Mouse (Mus musculus): Measurements from ENCODE around the gene Rcor3. TPM values are rescaled to one million over a fixed set of nuclear protein-coding genes. Genes with fewer than 3 reads are reported as not detected.

Rcor3 gene
- total and polyA plus RNA-seq, 3 experiments = 1.5 to 3.9 (median 3.1) TPM

DNA sequence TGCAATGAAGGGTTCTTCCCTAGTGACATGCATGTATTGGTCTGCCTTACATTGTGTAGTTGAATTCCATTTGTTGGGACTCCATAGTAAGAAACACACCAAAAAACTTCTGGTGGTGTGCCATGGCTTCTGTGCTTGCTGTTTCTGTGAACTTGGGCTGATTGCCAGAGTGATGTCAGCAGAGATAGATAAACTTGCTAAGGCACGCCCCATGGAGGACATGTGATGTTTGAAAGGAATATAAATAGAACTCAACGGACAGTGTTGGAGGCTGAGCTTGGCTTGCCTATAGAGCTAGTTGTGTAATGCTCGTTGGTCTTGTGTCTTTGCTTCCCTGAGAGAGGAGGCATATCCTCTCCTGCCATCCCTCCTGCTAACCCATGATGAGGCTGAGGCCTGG, 42.0 kb upstream of the Rcor3 start:
- Histone ChIP-seq H3K36me3 (replicated peaks in 1 of 2; ENCODE audit: control insufficient read depth in 1 of 2, insufficient read depth in 1 of 2, low read length in 1 of 2) (no peaks in the 10 kb centered on the region), H3K27me3 (replicated peaks) (peaks cover 1% of the 10 kb centered on the region), H3K4me2 (ENCODE audit: insufficient read depth, low read depth, poor library complexity, severe bottlenecking) (no peak overlapping the region), H3K4me3 (replicated peaks in 1 of 3; ENCODE audit: low read depth in 2 of 3, low read length in 2 of 3, poor library complexity in 1 of 3) (no peak overlapping the region), H3K4me1 (ENCODE audit: control insufficient read depth in 1 of 2, insufficient read depth in 2 of 2) (0 out of 4 replicates have a peak, but pooled peaks cover 0 to 2% of the 10 kb centered on the region in 2 experiments), H3K9me3 (replicated peaks; ENCODE audit: low read length) (no peaks in the 10 kb centered on the region), H3K27ac (ENCODE audit: insufficient read depth, low read depth) (no peak overlapping the region), H3K9ac (ENCODE audit: insufficient read depth, low read depth) (no peak overlapping the region), H3K79me2 (replicated peaks; ENCODE audit: control insufficient read depth, extremely low read depth, insufficient read depth, poor library complexity, severe bottlenecking) (no peaks in the 10 kb centered on the region)
- DNase-seq (ENCODE audit: extremely low read depth) = no peak
- in situ Hi-C loops (cut with MboI; ENCODE audit: low pct_ligation_motif_present, low pct_unique_long_range_greater_than_20kb, low sequenced_read_pairs) (loop anchor here (5.0 to 25.0 kb wide), 2 partner anchors 422 to 532 kb away; no protein-coding TSS in a partner anchor), dilution Hi-C loops (cut with MboI; ENCODE audit: extremely low pct_ligation_motif_present, extremely low pct_unique_long_range_greater_than_20kb, low sequenced_read_pairs) (no loop called here)
- TF ChIP-seq MYC (IDR thresholded peaks at IDR 0.05; ENCODE audit: low read depth, low read length) (no peak), TBP (conservative IDR thresholded peaks at IDR 0.05; ENCODE audit: low read depth, low read length) (no peak), POLR2A (IDR thresholded peaks at IDR 0.05; ENCODE audit: low read depth, low read length) (no peak)

GRCm38 (mm10) chr1:192171477-192171876, 33.6 kb upstream of the Rcor3 start:
- dilution Hi-C loops (cut with MboI; ENCODE audit: extremely low pct_ligation_motif_present, extremely low pct_unique_long_range_greater_than_20kb, low sequenced_read_pairs) (no loop called here), in situ Hi-C loops (cut with MboI; ENCODE audit: low pct_ligation_motif_present, low pct_unique_long_range_greater_than_20kb, low sequenced_read_pairs) (no loop called here)
- H3K27me3 ChIP-seq (replicated peaks) = no peaks in the 10 kb centered on the region
- no peaks in the 10 kb centered on the region for H3K36me3 ChIP-seq (replicated peaks in 1 of 2; ENCODE audit: control insufficient read depth in 1 of 2, insufficient read depth in 1 of 2, low read length in 1 of 2)
- no peak overlapping the region for H3K4me2 ChIP-seq (ENCODE audit: insufficient read depth, low read depth, poor library complexity, severe bottlenecking)
- H3K4me3 ChIP-seq (replicated peaks in 1 of 3; ENCODE audit: low read depth in 2 of 3, low read length in 2 of 3, poor library complexity in 1 of 3) = no peak overlapping the region
- H3K79me2 ChIP-seq (replicated peaks; ENCODE audit: control insufficient read depth, extremely low read depth, insufficient read depth, poor library complexity, severe bottlenecking) = no peaks in the 10 kb centered on the region
- TF ChIP-seq NELFE (IDR thresholded peaks at IDR 0.05; ENCODE audit: low read depth, low read length) (no peak), ELF1 (IDR thresholded peaks at IDR 0.05; ENCODE audit: low read depth, low read length) (no peak), KAT2A (IDR thresholded peaks at IDR 0.05; ENCODE audit: insufficient replicate concordance, low read length) (no peak), UBTF (IDR thresholded peaks at IDR 0.05; ENCODE audit: low read depth, low read length) (no peak), MAX (IDR thresholded peaks at IDR 0.05; ENCODE audit: low read length) (no peak), ZC3H11A (IDR thresholded peaks at IDR 0.05; ENCODE audit: low read depth, low read length) (no peak), ETS1 (conservative IDR thresholded peaks at IDR 0.05; ENCODE audit: low read depth, low read length) (no peak), POLR2AphosphoS2 (IDR thresholded peaks at IDR 0.05; ENCODE audit: low read depth, low read length) (no peak), SMC3 (IDR thresholded peaks at IDR 0.05; ENCODE audit: low read depth, low read length) (no peak), JUND (conservative IDR thresholded peaks at IDR 0.05; ENCODE audit: low read depth, low read length) (no peak)
- no peak overlapping the region for H3K27ac ChIP-seq (ENCODE audit: insufficient read depth, low read depth)
- peaks cover under 1 to 5% of the 10 kb centered on the region in 2 experiments; a peak in 1 of 4 replicates for H3K4me1 ChIP-seq (ENCODE audit: control insufficient read depth in 1 of 2, insufficient read depth in 2 of 2)
- no peak overlapping the region for H3K9ac ChIP-seq (ENCODE audit: insufficient read depth, low read depth)
- no peak for DNase-seq (ENCODE audit: extremely low read depth)
- no peaks in the 10 kb centered on the region for H3K9me3 ChIP-seq (replicated peaks; ENCODE audit: low read length)

DNA sequence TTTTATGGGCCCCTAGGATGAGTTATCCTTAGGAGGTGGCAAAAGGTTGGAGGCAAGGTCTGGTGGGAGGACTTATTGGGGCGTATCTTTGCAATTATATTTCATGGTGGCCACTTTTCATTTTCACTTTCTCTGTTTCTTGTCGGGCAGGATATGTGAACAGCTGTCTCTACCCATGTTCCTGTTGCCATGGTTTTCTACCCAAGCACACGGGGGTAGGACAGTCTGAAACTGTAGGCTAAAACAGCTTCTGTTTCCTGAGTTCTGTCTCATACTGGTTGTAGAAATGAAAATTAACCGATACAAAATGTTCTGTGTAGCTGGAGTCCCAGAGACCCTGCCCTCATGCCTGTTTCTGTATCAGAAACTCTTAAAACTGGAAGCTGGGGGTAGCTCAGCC, 13.3 kb upstream of the Rcor3 start:
- Histone ChIP-seq H3K79me2 (replicated peaks; ENCODE audit: control insufficient read depth, extremely low read depth, insufficient read depth, poor library complexity, severe bottlenecking) (no peaks in the 10 kb centered on the region), H3K36me3 (replicated peaks in 1 of 2; ENCODE audit: control insufficient read depth in 1 of 2, insufficient read depth in 1 of 2, low read length in 1 of 2) (no peaks in the 10 kb centered on the region), H3K4me1 (ENCODE audit: control insufficient read depth in 1 of 2, insufficient read depth in 2 of 2) (no peaks in the 10 kb centered on the region), H3K9ac (ENCODE audit: insufficient read depth, low read depth) (no peak overlapping the region), H3K4me3 (replicated peaks in 1 of 3; ENCODE audit: low read depth in 2 of 3, low read length in 2 of 3, poor library complexity in 1 of 3) (no peak overlapping the region), H3K9me3 (replicated peaks; ENCODE audit: low read length) (no peaks in the 10 kb centered on the region), H3K4me2 (ENCODE audit: insufficient read depth, low read depth, poor library complexity, severe bottlenecking) (no peak overlapping the region), H3K27ac (ENCODE audit: insufficient read depth, low read depth) (no peak overlapping the region), H3K27me3 (replicated peaks) (no peaks in the 10 kb centered on the region)
- no peak for DNase-seq (ENCODE audit: extremely low read depth)
- dilution Hi-C loops (cut with MboI; ENCODE audit: extremely low pct_ligation_motif_present, extremely low pct_unique_long_range_greater_than_20kb, low sequenced_read_pairs) = no loop called here
- TF ChIP-seq BHLHE40 (IDR thresholded peaks at IDR 0.05; ENCODE audit: low read depth, low read length) = no peak
- no peak for TF ChIP-seq ZKSCAN1 (IDR thresholded peaks at IDR 0.05; ENCODE audit: borderline replicate concordance, low read depth, low read length)
- no peak for TF ChIP-seq CTCF (conservative IDR thresholded peaks at IDR 0.05 in 1 of 2, IDR thresholded peaks at IDR 0.05 in 1 of 2; ENCODE audit: low read depth in 2 of 2, low read length in 2 of 2)
- no peak for TF ChIP-seq NRF1 (IDR thresholded peaks at IDR 0.05; ENCODE audit: low read depth, low read length)
- no peak for TF ChIP-seq MXI1 (IDR thresholded peaks at IDR 0.05; ENCODE audit: low read depth, low read length)
- no peak for TF ChIP-seq JUND (conservative IDR thresholded peaks at IDR 0.05; ENCODE audit: low read depth, low read length)
- no peak for TF ChIP-seq CHD1 (IDR thresholded peaks at IDR 0.05; ENCODE audit: low read depth, low read length)
- TF ChIP-seq MAFK (IDR thresholded peaks at IDR 0.05; ENCODE audit: insufficient replicate concordance, low read length) = no peak
- no peak for TF ChIP-seq MYC (IDR thresholded peaks at IDR 0.05; ENCODE audit: low read depth, low read length)
- in situ Hi-C loops (cut with MboI; ENCODE audit: low pct_ligation_motif_present, low pct_unique_long_range_greater_than_20kb, low sequenced_read_pairs) = no loop called here

Measured in CH12.LX (cell line).